Mouse (Mus musculus) thymus, adult 2 months (tissue): ENCODE measurements around the gene Map3k3.

ENCODE experiments used
- CTCF ChIP-seq: fragments of 200-500 bp; IDR thresholded peaks from 2 replicates; pipeline ENCODE4 v1.5.1; 2012; ENCODE audit warnings: mild to moderate bottlenecking, control low read depth, low read length, moderate library complexity, borderline replicate concordance; ENCODE audit not compliant: control insufficient read depth, poor library complexity, insufficient read depth; ENCODE audit errors: extremely low read depth
- POLR2A ChIP-seq: fragments of 200-500 bp; IDR thresholded peaks from 2 replicates; pipeline ENCODE4 v1.6.1; 2012; ENCODE audit warnings: mild to moderate bottlenecking, low read length, control low read depth, moderate library complexity; ENCODE audit not compliant: control insufficient read depth, poor library complexity, insufficient read depth; ENCODE audit errors: extremely low read depth

GRCm38 (mm10) chr11:106154770-106155169, 70.4 kb downstream of the Map3k3 start:
- TF ChIP-seq CTCF (no peak), POLR2A (no peak)
